Mouse (Mus musculus) T-helper 17 cell (primary cell): ENCODE results near the gene Borcs5.

ENCODE experiments used
- in situ Hi-C, 2 experiments: fragments of 300-600 bp; cut with MboI, MseI; formaldehyde crosslinking; loops; 1 replicate in 1 of 2; 2 replicates in 1 of 2; pipeline ENCODE4 v1.15.1; 2025; ENCODE audit warnings: high pct_unique_total_duplicates in 2 of 2

The Borcs5 gene

DNA sequence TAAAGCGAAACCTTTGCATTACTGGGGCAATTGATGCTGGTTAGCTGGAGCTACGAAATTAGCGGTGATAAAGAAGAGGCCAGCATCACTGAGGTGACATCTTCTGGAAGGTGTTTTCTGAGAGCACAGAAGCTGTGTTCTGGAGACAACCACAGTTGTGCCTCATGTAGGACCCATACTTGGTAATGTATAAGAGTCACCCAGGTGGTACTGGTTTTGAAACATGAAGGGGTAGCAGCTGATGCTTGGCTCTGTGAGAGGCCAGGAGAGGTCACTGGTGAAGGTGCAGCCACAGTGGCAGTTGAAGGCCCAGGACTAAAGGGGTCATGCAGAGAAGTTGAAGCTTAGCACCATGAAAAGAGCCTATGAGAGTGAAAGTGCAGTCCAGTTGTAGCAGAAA, at the start of gene Borcs5:
TSS of gene Borcs5 (plus strand) at position 301 of the 400 bp plus-strand sequence.
- in situ Hi-C loops = no loop called here

DNA sequence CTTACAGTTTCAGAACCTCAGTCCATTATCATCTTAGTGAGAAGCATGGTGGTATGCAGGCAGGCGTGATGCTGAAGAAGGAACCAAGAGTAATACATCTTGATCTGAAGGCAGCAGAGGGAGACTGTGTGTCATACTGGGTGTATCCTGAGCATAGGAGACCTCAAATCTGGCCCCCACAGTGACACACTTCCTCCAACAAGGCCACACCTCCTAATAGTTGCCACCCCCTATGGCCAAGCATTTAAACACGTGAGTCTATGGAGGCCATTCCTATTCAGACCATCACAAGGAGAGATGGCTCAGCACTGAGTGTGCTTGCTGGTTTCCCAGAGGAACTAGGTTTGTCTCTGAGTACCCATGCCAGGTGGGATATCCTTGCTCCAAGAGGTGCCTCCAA, 47.7 kb upstream of the Borcs5 start:
- in situ Hi-C loops = loop anchor here in 1 of 2 experiments (25.0 kb wide), 1 partner anchor 1646 kb away; no protein-coding TSS in a partner anchor

DNA sequence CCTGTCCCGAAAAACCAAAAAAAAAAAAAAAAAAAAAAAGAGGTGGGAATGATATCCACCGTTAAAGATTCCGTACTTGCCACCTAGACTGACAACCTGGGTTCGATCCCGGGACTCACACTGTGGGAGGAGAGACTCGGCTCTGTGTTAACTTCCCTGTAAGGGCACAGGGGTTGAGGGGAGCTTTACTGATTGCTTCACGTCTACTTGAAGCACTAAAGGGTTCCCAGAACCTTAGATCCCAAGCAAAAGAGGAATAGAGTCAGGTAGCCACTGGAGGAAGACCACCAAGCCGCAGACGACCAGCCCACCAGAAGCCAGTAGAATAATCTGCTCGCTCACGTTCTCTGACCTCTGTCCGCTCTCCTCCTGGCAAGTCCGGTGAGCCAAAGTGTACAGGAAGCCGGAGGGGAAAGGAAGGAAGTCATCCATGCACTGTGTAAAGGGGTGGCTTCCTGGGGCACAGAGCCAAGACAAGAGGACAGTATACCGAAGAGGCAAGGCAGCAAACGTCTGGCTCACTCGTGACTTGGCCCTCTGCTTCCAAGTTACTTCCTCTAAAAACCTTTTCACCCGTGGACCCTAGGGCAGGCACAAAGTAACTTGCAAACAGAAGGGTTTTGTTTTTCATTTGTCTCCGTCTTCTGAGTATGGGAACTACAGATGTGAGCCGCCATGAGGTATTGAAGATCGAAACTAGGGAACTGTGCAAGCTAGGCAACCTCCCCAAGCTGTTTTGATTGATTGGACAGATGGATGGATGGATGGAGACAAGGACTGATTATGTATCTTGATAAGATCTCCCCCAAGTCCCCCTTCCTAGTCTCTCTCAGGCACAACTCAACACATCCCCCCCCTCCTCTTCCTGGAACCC, 44.5 kb upstream of the Borcs5 start:
- in situ Hi-C loops = loop anchor here in 1 of 2 experiments (25.0 kb wide), 1 partner anchor 1642 kb away; no protein-coding TSS in a partner anchor

DNA sequence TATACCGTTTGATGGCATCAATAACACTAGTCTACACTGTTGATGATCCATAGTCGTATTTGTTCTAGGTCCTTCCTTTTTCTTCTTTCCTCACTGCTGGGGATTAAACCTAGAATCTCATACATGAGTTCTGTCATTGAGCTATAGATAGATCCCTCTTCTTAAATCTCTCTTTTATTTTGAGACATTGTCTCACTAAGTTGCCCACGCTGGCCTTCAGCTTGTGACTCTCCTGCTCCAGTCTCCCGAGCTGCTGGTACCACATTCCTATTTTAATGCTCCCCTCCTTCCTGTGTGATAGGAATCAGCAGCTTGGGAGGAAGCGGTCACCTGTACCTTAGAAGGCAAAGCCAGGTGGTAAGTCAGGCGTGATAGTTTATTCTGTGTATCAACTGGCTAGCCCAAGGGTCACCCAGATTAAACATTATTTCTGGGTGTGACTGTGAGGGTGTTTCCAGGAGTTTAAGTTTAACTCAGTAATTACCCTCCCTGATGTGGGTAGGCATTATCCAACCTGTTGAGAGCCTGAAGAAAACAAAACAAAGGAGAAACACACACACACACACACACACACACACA, 41.6 kb upstream of the Borcs5 start:
- in situ Hi-C loops = loop anchor here in 1 of 2 experiments (25.0 kb wide), 1 partner anchor 1640 kb away; no protein-coding TSS in a partner anchor

DNA sequence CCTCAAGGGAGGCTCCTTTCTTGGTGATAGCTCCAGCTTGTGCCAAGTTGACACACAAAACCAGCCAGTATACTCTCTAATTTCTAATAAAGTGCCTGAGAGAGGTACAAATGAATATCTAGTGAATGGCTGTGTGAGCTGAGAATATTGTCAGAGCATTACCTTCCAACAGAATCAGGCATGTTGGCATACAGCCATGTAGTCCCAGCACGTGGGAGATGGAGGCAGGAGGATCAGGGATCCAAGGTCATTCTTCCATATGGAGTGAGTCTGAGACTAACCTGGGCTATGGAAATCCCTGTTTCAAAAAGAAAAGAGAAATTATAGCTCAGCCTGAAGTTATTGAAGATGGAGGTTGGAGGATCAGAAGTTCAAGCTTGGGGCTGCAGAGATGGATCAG, 40.1 kb upstream of the Borcs5 start:
- in situ Hi-C loops = loop anchor here in 1 of 2 experiments (25.0 kb wide), 1 partner anchor 1638 kb away; no protein-coding TSS in a partner anchor

DNA sequence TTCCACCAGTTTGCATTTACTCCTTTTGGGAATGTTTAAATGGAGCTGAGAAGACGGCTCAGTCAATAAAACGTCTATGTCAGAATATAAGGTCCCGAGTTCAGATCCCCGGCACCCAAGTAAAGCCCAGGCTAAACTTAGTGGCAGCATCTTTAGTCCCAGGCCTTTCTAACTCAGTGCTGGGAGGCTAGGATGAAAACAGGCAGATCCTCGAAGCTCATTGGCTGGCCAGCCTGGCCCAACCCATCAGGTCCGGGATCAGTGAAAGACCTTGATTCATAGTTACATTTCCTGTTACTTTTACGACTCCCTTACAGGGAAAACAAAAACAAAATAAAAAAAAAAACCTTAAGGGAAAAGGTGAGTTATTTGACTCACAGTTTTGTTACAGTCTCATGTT, 38.2 kb upstream of the Borcs5 start:
- in situ Hi-C loops = loop anchor here (25.0 kb wide), 2 partner anchors 639 to 889 kb away; no protein-coding TSS in a partner anchor

DNA sequence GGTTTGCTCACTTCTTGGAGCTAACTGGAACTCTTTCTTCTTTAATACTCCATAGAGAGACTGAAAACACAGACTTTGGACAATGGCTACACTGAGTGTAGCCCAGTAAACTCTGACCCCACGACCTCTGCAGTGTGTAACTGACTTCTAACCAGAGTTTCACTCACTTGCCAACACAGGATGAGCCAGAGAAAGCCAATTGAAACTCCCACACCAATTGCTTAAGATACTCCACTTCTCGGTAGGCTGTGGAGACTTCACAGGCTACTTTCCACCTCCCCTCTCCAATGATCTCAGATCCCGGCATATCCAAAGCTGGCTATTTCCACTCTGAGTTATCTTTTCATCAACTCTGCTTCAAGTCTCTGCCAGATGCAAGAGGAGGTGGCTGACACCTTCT, 37.5 kb upstream of the Borcs5 start:
- in situ Hi-C loops = loop anchor here (25.0 kb wide), 2 partner anchors 639 to 889 kb away; no protein-coding TSS in a partner anchor

DNA sequence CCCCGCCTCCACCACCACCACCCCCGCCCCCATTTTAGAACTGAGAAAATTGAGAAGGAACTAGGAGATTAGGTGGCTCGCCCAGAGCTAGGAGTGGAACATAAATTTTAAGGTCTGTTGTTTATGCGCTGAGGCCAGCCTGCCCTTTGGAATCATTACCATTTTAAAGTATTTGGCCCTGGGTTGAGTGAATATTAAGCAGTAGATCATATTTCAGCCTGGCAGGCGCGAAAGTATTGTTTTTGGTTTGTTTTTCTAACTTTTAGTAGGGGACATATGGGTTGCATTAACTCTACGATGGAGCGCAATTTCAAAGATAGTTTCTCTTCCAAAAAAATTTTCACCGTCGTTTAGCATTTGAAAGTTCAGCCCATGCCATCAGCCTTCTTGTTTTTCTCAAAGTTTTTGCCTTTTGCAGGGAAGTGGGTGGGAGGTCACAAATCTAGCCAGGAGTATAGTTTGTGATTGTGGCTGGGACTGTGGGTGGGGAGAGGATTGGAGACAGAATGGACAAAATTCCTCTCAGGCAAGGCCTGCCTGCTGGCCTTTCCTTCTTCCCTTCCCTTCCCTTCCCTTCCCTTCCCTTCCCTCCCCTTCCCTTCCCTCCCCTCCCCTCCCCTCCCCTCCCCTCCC, 36.8 kb upstream of the Borcs5 start:
- in situ Hi-C loops = loop anchor here (25.0 kb wide), 2 partner anchors 640 to 890 kb away; no protein-coding TSS in a partner anchor

DNA sequence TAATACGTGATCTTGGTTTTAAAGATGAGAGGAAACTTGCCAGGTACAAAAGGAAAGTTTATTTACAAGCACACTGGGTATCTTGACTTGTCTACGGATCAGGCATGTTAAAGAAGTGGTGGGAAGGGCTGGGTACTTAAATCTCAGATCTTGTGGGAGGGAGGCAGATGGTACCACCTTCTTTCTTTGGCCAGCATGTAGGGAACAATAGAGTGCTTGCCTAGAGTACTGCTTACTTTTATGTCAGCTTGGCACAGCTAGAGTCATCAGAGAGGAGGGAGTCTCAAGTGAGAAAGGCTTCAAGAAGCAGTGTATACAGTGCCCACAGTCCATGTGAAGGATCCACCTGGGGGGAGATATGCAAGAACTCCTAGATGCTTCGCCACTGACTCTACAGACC, 34.1 kb upstream of the Borcs5 start:
- in situ Hi-C loops = loop anchor here (5.0 to 25.0 kb wide), 4 partner anchors 173 to 893 kb away; no protein-coding TSS in a partner anchor

DNA sequence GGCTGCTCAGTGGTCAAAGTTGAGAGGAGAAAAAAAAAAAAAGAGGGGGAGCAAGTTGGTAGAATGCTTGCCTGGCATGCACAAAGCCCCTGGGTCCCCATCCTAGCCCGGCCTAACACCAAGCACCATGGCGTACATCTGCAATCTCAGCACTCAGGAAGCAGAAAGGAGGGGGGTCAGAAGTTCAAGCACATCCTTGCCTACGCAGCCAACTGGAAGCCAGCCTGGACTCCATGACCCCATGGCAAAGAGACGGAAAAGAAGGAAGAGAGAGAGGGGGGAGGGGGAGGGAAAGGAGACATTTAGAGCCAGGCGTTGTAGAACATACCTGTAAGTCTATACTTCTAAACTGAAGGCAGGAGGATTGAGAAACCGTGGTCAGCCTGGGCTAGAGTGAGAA, 32.8 kb upstream of the Borcs5 start:
- in situ Hi-C loops = loop anchor here (5.0 to 25.0 kb wide), 4 partner anchors 174 to 894 kb away; no protein-coding TSS in a partner anchor

DNA sequence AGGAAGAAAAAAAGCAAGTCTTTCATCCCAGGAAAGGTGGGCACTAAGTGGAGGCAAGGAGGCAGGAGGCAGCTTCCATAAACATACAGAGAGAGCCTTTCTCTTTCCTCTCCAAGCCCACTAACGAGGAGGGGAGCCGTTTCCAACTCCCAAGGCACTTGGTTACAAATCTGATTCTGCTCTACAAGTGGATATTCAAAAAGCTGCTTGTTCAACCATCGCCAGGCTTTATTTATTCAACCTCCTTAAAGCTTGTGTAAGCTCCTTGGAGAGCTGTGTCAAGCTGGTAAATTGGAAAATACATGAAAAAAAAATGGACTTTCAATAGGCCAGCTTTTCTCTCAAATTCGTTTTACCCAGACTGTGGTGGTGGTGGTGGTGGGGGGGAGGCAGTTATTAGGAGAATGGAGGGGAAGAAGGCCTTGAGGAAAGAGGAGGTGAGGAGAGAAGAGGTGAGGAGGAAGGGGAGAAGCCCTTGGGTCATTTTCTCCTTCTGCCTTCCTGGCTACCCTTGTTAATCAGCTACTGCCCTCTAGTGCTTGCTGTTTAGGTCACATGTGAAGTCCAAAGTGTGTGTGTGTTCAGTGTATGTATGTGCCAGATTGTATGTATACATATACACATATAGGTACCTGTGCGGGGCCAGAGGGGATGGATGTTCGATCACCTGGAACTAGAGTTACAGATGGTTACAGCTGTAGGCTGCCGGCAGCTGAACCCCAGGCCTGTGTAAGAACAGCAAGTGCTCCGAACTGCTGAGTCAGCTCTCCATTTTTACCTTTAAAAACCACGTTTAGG, 32.2 kb upstream of the Borcs5 start:
- in situ Hi-C loops = loop anchor here (5.0 to 25.0 kb wide), 4 partner anchors 175 to 895 kb away; no protein-coding TSS in a partner anchor

DNA sequence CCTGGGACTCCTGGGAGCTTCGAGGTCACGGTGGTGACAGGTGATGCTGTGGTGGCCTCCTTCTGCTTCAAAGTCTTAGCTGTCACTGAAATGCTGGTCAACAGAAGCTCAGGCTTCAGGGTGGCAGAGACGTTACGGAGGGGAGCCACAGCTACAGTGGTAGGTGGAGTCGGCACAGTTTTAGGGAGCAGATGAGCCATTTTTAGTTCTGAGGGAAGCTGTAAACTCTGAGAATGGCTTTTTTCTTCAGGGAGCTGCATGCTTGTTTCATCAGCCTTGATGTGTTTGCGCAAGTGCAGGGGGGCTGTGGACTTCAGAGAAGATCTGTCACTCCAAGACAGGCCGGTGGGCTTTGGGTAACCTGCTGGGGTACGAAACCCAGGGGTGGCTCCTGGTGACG, 28.9 kb upstream of the Borcs5 start:
- in situ Hi-C loops = loop anchor here (10.0 to 25.0 kb wide), 3 partner anchors 648 to 906 kb away; no protein-coding TSS in a partner anchor

DNA sequence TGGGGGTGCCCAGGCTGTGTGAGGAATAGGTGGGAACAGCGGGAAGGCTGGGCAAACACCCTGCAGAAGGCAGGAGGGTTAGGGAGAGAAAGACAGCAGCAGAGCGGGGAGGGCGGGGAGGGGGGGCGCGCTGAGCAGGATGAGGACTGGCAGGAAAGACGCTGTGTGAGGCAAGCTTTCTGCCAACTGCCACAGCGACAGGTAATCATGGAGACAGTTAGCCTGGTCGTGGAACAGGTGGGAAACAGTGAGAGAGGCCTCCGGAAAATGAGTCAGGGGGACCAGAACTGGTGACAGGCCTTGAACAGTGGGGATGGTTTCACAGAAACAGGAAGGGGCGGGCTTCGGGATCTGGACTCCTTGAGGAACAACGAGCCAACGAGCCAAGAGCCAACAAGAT, 27.4 kb upstream of the Borcs5 start:
- in situ Hi-C loops = loop anchor here (10.0 to 25.0 kb wide), 3 partner anchors 650 to 907 kb away; no protein-coding TSS in a partner anchor

DNA sequence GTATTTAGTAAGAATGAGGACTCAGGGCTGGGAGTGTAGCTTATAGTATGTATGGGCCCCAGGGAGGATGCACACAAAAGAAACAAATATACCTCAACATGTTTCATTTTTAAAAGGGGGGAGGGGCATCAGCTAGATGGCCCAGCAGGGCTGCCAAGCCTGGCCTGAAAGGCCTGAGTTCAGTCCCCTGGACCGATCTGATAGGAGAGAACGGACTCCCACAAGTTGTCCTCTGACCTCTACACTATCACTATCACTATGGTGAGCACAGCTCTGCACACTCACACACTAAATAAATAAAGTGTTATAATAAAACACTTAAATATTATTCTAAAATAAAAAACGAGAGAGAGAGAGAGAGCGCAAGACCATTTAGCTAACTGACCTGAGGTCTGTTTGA, 25.0 kb upstream of the Borcs5 start:
- in situ Hi-C loops = loop anchor here (10.0 to 25.0 kb wide), 3 partner anchors 652 to 910 kb away; no protein-coding TSS in a partner anchor

DNA sequence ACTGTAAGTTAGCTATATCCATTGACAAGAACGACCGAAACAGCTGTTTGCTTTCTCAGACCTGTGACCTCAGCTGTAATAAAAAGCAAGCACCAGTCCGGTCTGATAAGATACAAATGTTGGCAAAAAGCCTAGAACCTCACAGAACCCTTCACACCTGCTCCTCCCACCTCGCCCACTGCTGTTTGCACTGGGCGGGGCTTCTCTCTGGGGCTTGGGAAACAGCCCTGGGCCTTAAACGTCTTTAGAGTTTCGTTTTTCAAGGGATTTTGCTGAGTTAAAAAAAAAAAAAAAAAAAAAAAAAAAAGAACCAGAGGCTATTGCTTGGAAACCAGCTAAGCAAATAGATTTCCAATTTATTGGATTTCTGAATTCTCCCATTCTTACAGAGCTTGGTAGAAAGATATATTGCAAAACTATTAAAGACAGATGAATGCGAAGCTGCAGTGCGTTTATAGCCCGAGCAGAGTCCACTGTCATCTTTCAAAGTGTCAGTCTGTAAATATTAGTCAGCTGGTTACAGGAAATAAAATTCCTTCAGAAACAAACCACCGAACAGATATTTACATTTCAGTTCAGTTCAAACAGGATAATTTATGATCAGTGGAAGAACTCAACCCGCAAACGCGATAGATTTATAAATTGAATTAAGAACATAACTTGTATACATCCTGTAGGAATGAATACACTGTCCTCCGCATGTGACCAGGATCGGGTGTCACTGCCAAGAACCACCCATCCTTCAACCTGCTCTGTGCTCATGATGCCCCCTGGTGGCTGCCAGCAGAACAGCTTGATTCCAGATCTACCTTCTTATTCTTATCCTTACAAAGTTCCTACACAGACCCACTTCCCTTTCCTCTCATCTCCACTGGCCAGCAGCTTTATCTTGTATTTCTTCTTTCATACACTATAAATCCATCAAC, 24.3 kb upstream of the Borcs5 start:
- in situ Hi-C loops = loop anchor here (5.0 to 25.0 kb wide), 4 partner anchors 183 to 910 kb away; no protein-coding TSS in a partner anchor

DNA sequence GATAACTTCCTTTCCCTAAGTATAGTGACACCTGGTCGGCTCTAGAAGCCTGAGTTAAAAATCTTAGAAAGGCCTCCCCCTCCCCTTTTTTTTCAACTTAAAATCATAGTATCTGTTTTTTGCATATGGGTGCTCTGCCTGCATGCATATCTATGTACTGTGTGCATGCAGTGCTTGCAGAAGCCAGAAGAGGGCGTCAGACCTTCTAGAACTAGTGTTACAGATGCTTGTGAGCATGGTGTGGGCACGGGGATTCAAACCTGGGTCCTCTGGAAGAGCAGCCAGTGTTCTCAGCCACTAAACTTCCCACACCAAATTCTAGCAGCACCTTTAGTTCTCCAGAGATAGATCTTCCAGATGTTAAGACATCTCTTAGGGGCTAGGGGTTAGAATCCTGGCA, 21.7 kb upstream of the Borcs5 start:
- in situ Hi-C loops = loop anchor here (5.0 to 25.0 kb wide), 4 partner anchors 185 to 913 kb away; no protein-coding TSS in a partner anchor

DNA sequence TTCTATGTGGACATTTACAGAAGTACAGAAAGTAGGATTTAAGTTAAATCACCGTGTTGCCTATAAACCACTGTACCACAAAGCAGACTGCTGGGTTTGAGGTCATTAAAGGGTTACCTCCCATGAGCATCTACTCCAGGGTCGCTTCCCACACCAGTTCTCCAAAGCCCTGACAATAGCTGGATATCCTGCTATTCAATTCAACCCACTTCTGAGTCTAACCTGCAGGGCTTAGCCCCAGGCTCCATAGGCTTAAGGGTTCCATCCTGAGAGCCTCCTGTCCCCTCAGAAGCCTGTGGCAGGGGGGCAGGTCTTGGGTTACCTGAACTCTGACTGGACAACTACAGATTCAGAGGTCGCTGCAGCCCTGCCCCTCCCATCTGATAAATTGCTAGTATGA, 19.2 kb upstream of the Borcs5 start:
- in situ Hi-C loops = loop anchor here (25.0 kb wide), 2 partner anchors 658 to 908 kb away; no protein-coding TSS in a partner anchor

DNA sequence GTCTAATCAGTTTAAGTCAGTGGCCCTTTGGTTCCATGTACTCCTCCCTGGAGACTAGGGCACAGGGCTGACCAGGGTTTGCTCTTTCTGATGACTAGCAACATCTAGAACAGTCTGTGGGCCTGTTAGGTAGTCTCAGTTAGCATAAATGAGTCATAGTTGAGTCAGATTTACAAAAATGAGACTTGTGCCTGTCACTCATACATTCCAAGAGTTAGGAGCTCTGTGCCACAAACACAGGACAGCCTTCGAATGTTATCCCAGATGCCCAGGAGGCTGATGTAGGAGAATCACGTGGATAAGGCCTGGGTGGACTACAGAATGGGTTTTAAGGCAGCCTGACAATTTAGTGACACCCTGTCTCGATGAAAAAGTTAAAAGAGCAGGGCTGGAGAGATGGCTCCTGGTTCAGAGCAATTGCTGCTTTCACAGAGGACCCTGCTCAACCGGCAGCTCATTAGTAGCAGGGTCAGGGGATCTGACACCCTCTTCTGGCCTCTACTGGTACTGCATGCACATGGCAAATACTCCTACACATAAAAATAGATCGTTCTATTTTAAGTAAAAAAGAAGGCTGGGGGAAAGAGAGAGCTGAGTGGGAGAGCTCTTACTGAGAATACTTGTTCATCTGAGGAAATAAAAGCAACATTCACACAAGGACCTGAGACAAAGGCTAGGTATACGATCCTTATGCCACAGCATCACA, 18.3 kb upstream of the Borcs5 start:
- in situ Hi-C loops = loop anchor here (25.0 kb wide), 2 partner anchors 659 to 909 kb away; no protein-coding TSS in a partner anchor
